Mouse (Mus musculus): ENCODE data around the gene Pebp1. TPM values are rescaled to one million over a fixed set of nuclear protein-coding genes. Genes with fewer than 3 reads are reported as not detected.

The Pebp1 gene
- polyA plus RNA-seq, 2 experiments from 2014 or later: 133 to 140 TPM

- no peak for ATAC-seq
These were observed 2.2 kb downstream of the Pebp1 start for GRCm38 (mm10) chr5:117285266-117285665.

- no peak for ATAC-seq
These were observed 2.7 kb downstream of the Pebp1 start for GRCm38 (mm10) chr5:117284682-117285081.

- no peak for ATAC-seq
These were observed 3.4 kb downstream of the Pebp1 start for GRCm38 (mm10) chr5:117284029-117284428.

DNA sequence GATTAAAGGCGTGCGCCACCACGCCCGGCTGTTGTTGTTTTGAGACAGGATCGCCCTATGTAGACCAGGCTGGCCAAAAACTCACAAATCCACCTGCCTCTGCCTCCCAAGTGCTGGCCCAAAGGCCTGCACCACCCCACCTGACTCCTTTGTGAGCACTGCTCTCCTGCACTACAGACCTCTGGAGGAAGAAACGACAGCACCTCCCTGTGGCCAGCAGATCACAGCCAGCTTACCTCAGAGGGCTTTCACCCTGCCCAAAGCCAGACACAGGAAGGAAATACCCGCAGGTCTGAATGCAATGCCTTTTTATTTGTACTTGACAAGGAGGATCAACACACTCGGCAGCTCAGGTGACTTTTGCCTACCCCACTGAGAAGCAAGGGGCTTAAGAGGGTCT lies 5.1 kb downstream of the Pebp1 start:
- no peak for ATAC-seq

- no peak for ATAC-seq
These were observed 5.9 kb downstream of the Pebp1 start for GRCm38 (mm10) chr5:117281536-117281935.

GRCm38 (mm10) chr5:117279669-117280050 lies 7.8 kb downstream of the Pebp1 start:
- no peak for ATAC-seq

DNA sequence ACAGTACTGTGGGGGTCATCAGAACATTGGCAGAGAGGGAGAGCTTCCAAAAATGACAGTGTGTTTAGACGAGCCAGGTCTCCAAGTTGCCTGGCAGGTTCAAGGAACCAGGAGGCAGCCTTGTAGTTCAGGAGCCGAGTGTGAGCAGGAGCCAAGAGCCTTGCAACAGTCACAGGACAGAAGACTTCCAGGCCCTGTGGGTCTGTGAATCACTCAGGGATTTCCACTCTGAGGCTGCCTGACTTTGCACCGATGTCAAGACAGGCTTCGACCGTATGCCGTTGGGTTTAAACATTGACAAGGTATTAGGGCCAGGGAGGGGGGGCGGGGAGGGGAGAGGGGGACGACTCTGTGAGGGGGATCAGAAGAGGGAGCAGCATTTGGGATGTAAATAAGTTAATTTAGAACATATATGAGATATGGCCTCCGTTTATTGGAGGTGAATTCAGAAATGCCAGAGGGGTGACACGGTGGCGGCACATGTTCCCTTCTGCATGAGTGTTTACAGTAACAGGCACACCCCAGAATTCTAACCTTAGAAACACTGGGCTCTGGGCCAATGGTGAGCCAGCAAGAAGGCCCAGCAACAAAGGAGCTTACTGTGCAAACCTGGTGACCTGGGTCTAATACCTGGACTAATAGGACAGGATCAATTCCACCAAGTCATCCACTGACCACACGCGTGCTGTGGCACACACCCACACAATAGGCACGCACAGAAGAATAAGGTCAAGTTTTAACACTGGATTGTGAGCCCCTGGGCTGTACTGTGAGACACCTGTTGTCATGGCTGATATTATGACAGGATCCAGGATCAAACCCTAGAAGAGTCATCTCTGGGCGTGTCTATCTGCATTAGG lies 8.4 kb downstream of the Pebp1 start:
- ATAC-seq: no peak

GRCm38 (mm10) chr5:117277784-117278183 lies 9.6 kb downstream of the Pebp1 start:
- ATAC-seq: no peak

DNA sequence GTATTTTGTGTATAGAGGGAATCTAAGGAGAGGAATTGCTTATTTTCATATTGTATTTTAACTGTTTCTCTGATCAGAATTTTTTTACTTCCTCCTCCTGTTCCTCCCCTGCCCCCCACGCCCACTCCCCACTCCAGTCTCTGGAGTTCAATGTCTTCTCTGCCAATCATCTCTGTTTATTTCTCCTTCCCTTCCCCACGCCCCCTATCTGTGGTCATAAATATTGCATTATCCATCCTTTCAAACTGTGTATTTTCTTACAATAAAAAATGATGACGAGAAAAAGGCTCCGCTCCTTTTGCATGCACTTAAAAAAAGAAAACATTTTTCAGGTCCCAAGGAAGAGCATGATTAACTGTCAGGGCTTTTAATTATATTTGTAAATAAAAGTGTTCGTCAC lies 12.6 kb downstream of the Pebp1 start:
- no peak for ATAC-seq

DNA sequence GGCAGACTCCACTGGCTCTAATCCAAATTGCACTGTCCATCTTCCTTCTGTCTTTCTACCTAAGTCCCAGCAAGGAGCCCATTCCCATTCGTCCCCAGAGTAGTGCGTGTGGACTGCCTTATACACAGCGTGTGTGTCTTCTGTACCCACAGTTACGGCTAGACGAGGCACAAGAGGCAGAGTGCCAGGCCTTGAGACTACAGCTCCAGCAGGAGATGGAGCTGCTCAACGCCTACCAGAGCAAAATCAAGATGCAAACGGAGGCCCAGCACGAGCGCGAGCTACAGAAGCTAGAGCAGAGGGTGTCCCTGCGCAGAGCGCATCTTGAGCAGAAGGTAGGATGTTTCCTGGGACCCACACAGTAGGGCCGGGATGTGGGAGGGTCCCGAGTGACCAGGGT lies 15.5 kb downstream of the Pebp1 start:
- ATAC-seq: no peak

- no peak for ATAC-seq
These were observed 18.0 kb downstream of the Pebp1 start for GRCm38 (mm10) chr5:117269395-117269794.

- no peak for ATAC-seq
These were observed 18.7 kb downstream of the Pebp1 start for GRCm38 (mm10) chr5:117268749-117269148.

DNA sequence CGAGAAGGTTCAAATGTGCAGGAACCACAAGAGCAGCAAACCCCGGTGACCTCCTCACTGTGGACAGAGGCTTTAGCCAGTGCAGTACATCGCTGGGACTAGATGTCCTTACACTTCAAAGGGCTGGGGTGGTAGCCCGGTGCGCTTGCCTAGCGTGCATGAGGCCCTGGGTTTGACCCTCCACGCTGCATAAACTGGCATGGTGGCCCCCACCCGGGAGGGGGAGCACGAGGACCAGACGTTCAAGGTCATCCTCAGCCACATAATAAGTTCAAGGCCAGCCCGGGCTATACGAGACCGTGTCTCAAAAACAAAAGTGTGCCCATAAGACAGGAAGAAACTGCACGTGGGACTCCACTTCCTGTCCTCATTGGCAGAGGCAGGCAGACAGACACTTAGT lies 19.5 kb downstream of the Pebp1 start:
- no peak for ATAC-seq

GRCm38 (mm10) chr5:117264701-117265100 lies 22.7 kb downstream of the Pebp1 start:
- no peak for ATAC-seq

GRCm38 (mm10) chr5:117263566-117263965 lies 23.9 kb downstream of the Pebp1 start:
- no peak for ATAC-seq

DNA sequence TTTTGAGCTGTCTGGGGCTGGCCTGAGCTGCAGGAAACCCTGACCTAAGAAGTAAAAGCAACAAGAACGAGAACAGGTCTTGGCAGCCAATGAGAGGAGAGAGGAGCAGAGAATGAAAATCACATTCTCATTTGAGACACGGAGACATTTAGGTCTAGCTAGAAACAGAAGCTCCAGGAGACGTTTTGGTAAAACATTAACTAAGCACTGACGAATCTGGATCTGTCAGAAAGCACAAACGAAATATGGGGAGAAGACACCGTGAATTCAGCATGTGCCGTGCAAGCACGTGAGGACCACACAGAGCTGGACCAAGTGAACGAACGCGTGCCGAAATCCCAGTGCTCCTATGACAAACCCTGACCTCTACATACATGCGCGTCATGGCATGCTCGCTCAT lies 29.1 kb downstream of the Pebp1 start:
- ATAC-seq: no peak

DNA sequence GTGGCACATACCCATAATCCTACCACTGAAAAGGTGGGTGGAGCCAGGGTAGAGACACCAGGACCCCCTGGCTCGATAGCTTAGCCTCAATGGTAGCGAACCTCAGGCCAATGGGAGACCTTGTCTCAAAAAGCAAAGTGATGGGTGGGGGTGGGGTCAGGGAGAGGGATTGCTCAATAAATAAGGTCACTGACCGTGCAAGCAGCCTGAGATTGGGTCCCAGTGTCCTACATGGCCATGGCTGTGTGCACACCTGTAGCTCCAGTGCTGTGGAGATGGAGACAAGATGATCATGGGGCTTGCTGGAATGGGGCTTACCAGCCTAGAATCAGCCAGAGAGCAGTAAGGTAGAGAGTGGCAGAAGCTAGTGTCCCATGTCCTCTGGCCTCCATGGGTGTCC lies 35.7 kb downstream of the Pebp1 start:
- ATAC-seq: no peak

- no peak for ATAC-seq
These were observed 36.6 kb downstream of the Pebp1 start for GRCm38 (mm10) chr5:117250796-117251195.

DNA sequence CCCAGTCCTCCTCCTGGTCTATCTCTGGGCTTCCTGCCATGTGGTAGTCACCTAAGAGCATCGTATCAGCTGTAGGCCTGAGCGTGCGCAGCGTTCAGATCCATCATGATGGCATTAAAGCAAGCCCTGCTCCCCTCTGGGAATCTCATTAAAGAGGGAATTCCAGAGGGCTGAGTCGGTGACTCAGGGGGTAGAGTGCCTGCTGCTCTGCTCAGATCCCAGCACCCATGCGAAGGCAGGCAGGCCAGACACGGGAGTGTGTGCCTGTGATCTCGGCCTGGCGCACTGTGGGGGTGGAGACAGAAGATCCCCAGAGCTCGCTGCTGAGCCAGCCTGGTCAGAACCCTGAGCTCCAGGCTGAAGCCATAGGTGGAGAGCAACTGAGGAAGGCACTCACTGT lies 39.1 kb downstream of the Pebp1 start:
- ATAC-seq: no peak

GRCm38 (mm10) chr5:117245170-117245569 lies 42.3 kb downstream of the Pebp1 start:
- no peak for ATAC-seq

GRCm38 (mm10) chr5:117242671-117243478 lies 44.5 kb downstream of the Pebp1 start:
- ATAC-seq: no peak

DNA sequence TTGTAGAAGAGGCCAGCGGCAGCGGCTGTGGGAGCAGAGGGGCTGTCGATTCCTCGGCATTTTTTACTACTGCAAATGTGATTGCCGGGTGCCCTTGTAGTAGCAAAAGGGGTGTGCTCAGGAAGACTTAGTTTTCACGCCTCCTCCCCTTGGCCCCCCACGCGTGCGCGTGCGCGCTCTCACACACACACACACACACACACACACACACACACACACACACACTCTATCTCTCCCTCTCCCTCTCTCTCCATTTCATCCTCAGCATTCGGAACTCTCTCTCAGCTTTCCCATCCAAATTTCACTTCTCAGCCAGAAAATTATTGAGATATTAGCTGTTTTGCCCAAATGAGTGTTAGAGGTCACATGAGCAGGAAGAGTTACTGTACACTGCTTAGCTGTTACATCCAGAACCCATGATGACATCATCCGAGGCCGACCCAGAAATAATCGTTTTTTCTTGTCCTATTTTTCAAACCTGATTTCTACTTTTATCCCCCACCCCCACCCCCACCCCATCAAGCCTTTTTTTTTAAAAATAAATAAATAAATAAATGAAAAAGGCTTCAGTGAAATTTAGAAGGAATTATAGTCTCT lies 45.4 kb downstream of the Pebp1 start:
- ATAC-seq: no peak

GRCm38 (mm10) chr5:117240761-117241322 lies 46.6 kb downstream of the Pebp1 start:
- no peak for ATAC-seq
